Mouse (Mus musculus): ENCODE measurements around the gene Gm21988.
A peak's percentile ranks its signal among the peaks of the same experiment; 100 is the strongest.

Gm21988 gene

GRCm38 (mm10) chr11:70236717-70237116 lies 2.9 kb downstream of the Gm21988 start:
- no peak for DNase-seq (ENCODE audit: low spot score in 2 of 2)

DNA sequence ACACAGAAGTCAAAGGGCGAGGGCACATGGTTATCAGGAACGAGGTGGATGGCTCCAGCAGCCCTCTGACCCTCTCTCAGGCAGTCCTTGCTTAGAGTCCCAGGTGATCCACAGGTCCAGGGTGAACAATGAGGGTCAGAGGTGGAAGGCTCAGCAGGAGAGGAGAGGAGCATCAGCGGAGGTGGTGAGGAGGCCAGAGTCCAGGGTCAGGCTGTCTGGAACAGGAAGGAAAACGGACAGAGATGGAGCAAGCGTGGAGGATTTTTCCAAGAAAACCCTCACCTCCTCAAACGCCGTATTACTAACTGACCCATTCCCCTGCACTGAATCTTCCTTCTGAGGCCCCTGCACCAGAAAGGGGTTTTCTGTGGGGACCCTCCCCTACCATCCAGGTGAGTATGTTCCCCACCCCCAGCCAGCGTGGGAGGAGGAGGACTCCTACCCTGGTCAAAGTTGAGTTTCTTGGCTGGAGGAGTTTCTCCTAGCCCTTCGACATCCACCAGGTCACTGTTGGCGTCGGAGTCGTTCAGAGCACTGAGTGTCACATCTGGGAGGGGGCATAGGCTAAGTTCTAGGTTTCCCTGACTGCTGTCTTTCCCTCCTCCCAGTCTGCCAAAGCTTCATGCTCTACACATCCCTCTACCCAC lies 4.3 kb downstream of the Gm21988 start:
- DNase-seq (ENCODE audit: low spot score in 2 of 2): no peak

DNA sequence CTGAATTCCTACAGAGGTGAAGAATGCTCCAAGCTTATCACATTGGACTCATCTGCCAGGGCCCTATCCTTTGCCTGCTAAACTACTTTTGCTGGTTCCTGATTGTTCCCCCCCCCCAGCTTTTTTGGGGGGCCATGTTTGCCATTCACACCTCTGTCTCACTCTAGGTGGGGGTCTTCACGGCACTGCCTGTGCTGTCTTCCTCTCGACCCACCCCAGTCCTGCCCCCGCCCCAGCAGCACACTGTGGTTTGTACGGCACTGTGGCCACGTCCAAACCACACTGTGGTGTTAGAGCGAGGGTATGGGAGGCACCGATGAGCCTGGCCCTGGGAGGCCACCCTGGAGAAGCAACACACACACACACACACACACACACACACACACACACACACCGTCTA lies 5.1 kb downstream of the Gm21988 start:
- DNase-seq (ENCODE audit: low spot score in 2 of 2): no peak

- no peak for DNase-seq (ENCODE audit: low spot score in 2 of 2)
These were observed 5.6 kb downstream of the Gm21988 start for GRCm38 (mm10) chr11:70234037-70234436.

GRCm38 (mm10) chr11:70233016-70233415 lies 6.6 kb downstream of the Gm21988 start:
- DNase-seq (ENCODE audit: low spot score in 2 of 2): no peak

DNA sequence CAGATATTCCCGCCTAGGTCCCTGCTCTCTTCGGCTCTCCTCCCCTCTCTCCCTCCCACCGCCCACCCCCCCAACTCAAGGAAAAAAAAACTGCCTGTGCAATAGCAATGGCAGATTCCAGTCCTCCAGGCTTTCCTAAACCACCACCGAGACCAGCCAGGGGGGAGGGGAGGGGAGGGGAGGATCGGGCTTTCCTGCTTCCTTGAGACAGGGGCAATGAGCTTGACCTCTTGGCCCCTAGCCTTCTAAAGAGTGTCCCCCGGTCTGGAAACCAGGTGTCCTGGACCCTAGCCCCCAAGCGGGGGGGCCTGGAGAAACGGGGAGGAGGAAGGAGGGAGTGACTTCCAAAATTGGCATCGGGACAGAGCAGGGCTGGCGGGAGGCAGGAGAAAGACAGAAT lies 7.1 kb downstream of the Gm21988 start:
- DNase-seq (ENCODE audit: low spot score in 2 of 2): no peak

GRCm38 (mm10) chr11:70230239-70230727 lies 9.3 kb downstream of the Gm21988 start:
- no peak for DNase-seq (ENCODE audit: low spot score in 2 of 2)

- DNase-seq (ENCODE audit: low spot score in 2 of 2): no peak
These were observed 10.2 kb downstream of the Gm21988 start, which contains the start of gene Bcl6b for GRCm38 (mm10) chr11:70229260-70230010. Gene Bcl6b, minus strand, starts transcription at chr11:70229798.

- no peak for DNase-seq (ENCODE audit: low spot score in 2 of 2)
These were observed 10.8 kb downstream of the Gm21988 start for GRCm38 (mm10) chr11:70228828-70229227.

DNA sequence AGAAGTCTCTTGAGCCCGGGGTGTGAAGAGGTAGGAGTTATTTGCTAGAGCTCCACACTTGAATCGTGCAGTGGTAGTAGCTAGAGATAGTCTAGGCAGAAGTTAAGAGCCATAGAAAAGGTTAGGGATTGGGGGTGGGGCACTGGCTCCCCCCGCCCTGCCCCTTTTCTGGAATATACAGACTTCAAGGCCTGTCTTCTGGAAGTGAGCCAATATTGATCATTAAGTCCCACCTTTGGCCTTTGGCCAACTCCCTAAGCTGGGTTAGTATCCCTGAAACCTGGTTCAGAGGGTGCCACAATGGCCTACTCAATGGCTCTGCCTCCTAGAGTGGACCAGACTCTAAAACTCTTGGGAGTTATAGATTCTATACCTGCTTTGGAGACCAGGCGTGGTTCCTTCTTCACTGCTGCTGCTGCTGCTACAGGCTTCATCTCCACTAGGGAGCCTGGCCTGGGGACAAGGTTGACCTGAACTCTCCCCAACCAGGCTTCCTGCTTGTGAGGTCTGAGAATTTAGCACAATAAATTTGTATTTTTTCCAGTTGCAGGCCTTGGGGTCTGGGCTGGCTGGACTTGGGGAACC lies 11.9 kb downstream of the Gm21988 start:
- no peak for DNase-seq (ENCODE audit: low spot score in 2 of 2)

- no peak for DNase-seq (ENCODE audit: low spot score in 2 of 2)
These were observed 12.5 kb downstream of the Gm21988 start for GRCm38 (mm10) chr11:70227126-70227525.

- DNase-seq (ENCODE audit: low spot score in 2 of 2): no peak
These were observed 13.1 kb downstream of the Gm21988 start for GRCm38 (mm10) chr11:70226602-70226890.

GRCm38 (mm10) chr11:70225798-70226601 lies 13.6 kb downstream of the Gm21988 start:
- DNase-seq (ENCODE audit: low spot score in 2 of 2): no peak

DNA sequence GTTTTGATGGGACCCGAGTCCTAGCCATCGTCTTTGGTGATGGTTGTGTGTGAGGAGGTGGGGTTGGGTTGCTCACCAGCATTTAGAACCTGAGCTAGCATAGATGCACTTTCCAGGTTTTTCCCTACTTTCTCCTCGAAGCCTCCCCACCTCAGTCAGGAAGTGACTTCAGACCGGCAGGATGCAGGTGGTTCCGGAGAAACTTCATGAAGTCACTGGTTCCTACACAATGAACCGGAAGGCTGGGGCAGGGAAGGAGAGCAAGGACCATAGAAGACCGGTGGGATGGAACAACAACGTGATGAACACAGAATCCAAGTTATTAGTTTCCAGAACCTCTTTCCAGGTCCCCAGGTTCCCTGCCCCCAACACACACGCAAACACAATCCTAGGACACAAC lies 15.9 kb downstream of the Gm21988 start:
- DNase-seq (ENCODE audit: low spot score in 2 of 2): no peak

- DNase-seq (ENCODE audit: low spot score in 2 of 2): no peak
These were observed 17.8 kb downstream of the Gm21988 start for GRCm38 (mm10) chr11:70221603-70222500.

DNA sequence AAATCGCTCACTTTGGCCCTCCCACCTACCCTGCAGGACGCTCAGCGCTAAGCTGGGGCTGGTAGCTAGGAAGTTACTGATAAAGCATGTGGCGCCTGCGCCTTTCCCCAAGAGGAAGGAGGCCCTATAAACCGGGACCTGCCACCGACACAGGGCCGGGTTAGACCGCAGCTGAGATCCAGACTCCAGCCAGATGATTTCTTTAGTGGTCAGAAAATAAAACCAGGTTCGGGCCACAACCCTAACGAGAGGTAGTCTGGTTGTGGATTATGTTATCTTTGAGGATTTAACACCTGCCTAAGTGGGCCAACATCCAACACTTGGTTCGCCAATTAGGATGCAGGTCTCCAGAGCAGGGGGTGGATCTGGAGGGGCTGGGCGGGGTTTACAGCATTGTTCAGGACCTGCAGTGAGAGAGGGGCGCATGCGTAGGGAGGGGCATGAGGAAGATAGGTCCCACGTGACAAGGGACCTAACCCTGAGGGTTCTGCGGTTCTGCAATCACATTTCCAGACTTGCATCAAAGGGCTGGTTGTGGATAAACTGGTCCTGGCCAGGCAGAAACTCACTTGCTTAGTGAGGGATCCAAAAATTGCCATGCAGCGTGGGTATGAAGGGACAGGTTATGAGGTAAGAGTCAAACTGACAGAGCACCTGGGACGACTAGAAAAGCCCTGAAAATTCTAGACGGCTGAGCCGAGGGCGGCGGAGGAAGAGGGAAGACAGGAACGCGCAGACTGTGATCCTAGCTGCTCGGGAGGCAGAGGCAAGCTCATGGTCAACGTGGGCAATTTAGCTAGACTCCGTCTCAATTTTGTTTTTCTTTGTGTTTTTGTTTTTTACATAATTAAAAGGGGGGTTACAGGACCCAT lies 18.7 kb downstream of the Gm21988 start, which contains the start of gene Slc16a13:
Slc16a13 (minus strand) TSS at position 334 of the 872 bp plus-strand sequence.
- peak; percentile 94 to 97 for DNase-seq (ENCODE audit: low spot score in 2 of 2)

DNA sequence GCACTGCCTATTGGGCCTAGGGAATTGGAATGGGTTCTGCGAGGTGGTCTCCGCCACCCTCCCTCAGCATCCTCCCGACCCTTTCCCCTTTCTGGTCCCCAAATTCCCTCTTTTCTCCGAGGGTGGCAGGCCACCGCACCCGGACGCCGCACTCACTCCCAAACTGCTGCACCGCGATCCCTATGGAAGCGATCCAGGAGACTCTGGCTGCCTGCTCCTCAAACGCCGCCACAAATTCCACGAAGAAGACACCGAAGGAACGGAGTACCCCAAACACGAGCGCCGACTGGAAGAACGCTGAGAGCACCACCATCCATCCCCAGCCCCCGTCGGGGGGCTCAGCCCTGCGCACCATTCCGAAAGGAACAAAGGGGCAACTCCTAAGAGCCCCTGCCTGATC lies 19.3 kb downstream of the Gm21988 start:
- DNase-seq (ENCODE audit: low spot score in 2 of 2): no peak

- no peak for DNase-seq (ENCODE audit: low spot score in 2 of 2)
These were observed 19.8 kb downstream of the Gm21988 start for GRCm38 (mm10) chr11:70219873-70220272.

DNA sequence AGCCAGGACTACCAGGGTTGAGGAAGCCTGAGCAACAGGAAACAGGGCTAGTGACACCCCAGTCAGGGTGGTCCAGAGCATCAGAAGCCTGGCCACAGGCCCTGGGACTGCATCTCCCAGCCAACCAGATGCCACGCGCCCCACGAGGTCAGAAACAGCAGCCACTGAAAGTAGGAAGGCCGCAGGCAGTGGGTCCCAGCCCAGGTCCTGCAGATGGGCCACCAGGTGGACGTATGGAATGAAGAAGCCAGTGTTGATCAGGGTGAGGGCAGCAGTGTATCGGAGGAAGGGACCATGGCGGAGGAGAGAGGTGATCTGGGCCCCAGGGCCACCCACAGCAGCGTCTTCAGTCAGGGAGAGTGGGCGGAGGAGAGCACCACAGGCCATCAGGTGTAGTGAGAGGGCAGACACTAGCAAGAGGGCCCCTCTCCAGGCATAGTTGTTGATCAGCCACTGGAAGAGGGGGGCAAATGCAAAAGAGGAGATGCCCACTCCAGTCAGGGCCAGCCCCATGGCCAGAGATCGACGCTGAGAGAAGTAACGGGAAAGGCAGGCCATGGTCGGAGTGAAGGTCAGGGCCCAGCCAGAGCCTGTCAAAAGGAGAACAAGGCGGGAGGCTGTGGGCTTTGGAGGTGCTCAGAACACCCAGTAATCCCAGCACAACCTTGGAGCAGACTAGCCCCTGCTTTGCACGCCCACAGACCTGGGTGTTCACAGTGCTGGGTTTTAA lies 20.7 kb downstream of the Gm21988 start:
- DNase-seq (ENCODE audit: low spot score in 2 of 2): no peak

Data from right cerebral cortex, postnatal 36 days (tissue).